Mouse (Mus musculus): ENCODE data around the gene Gm10638. TPM values are rescaled to one million over a fixed set of nuclear protein-coding genes. Genes with fewer than 3 reads are reported as not detected.

The Gm10638 gene
- polyA plus RNA-seq, 1 experiment, result 1.8 TPM

DNA sequence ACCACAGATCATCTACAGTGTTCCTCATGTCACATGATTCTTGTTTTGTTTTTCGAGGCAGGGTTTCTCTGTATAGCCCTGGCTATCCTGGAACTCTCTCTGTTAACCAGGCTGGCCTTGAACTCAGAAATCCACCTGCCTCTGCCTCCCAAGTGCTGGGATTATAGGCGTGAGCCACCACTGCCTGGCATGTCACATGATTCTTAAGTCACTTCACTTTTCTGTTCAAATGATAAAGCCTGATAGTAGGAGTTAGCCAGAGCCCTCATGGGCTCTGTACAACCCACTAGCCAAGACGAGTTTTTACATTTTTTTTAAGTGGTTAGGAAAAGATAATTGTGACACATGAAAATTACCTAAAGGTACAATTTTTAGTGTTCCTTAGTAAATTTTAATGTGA lies 13.2 kb downstream of the Gm10638 start:
- H3K27me3 ChIP-seq (ENCODE audit: control insufficient read depth, insufficient read depth, low read length), result no peaks in the 10 kb centered on the region
- no peak overlapping the region for H3K4me3 ChIP-seq (replicated peaks; ENCODE audit: insufficient read depth, low read depth, low read length)
- H3K27ac ChIP-seq (ENCODE audit: insufficient read depth, low read length), result no peak overlapping the region
- no peak for DNase-seq
- no peak for TF ChIP-seq CTCF (IDR thresholded peaks at IDR 0.05; ENCODE audit: borderline replicate concordance, insufficient read depth, low read depth, low read length)
- TF ChIP-seq POLR2A (IDR thresholded peaks at IDR 0.05; ENCODE audit: borderline replicate concordance, insufficient read depth, low read length), result no peak
- WGBS, result 91% methylated on average over 3 of the region's 3 CpGs
- H3K4me1 ChIP-seq (ENCODE audit: control insufficient read depth, insufficient read depth, low read length), result peaks cover 3% of the 10 kb centered on the region; the same call in 1 of the 2 replicates

GRCm38 (mm10) chr8:86759090-86759491 lies 13.6 kb downstream of the Gm10638 start:
- Histone ChIP-seq H3K4me1 (ENCODE audit: control insufficient read depth, insufficient read depth, low read length) (peaks cover 3% of the 10 kb centered on the region; the same call in 1 of the 2 replicates), H3K27me3 (ENCODE audit: control insufficient read depth, insufficient read depth, low read length) (no peaks in the 10 kb centered on the region), H3K27ac (ENCODE audit: insufficient read depth, low read length) (no peak overlapping the region), H3K4me3 (replicated peaks; ENCODE audit: insufficient read depth, low read depth, low read length) (no peak overlapping the region)
- WGBS, result 69% methylated on average over 4 of the region's 4 CpGs
- no peak for DNase-seq
- no peak for TF ChIP-seq CTCF (IDR thresholded peaks at IDR 0.05; ENCODE audit: borderline replicate concordance, insufficient read depth, low read depth, low read length)
- TF ChIP-seq POLR2A (IDR thresholded peaks at IDR 0.05; ENCODE audit: borderline replicate concordance, insufficient read depth, low read length), result no peak

- TF ChIP-seq POLR2A (IDR thresholded peaks at IDR 0.05; ENCODE audit: borderline replicate concordance, insufficient read depth, low read length) (no peak), CTCF (IDR thresholded peaks at IDR 0.05; ENCODE audit: borderline replicate concordance, insufficient read depth, low read depth, low read length) (no peak)
- WGBS, result 62% methylated on average over 6 of the region's 6 CpGs
- Histone ChIP-seq H3K4me1 (ENCODE audit: control insufficient read depth, insufficient read depth, low read length) (peaks cover 3% of the 10 kb centered on the region; the same call in 1 of the 2 replicates), H3K27ac (ENCODE audit: insufficient read depth, low read length) (no peak overlapping the region), H3K27me3 (ENCODE audit: control insufficient read depth, insufficient read depth, low read length) (no peaks in the 10 kb centered on the region), H3K4me3 (replicated peaks; ENCODE audit: insufficient read depth, low read depth, low read length) (no peak overlapping the region)
- DNase-seq, result no peak
Measured at GRCm38 (mm10) chr8:86760746-86761145, 15.2 kb downstream of the Gm10638 start.

DNA sequence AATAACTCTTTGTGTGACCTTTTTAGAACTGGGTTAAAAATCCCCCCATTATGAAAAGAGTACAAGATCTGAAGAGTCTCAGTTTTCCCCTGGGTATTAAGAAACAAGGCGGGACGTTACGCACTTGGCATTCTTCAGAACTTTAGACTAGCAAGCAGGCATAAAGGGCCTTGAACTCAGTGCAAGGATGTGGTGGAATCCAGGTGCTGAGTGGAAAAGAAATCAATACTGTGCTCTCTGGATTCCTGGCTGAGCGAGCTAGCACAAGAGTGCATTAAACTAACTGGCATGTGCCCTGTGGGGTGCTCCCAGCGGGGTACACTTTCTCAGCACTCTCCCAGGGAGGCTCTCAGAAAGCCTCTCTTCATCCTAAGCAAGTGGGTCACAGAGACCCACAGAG lies 17.3 kb downstream of the Gm10638 start:
- Histone ChIP-seq H3K27ac (ENCODE audit: insufficient read depth, low read length) (no peak overlapping the region), H3K27me3 (ENCODE audit: control insufficient read depth, insufficient read depth, low read length) (no peaks in the 10 kb centered on the region), H3K4me1 (ENCODE audit: control insufficient read depth, insufficient read depth, low read length) (no peaks in the 10 kb centered on the region), H3K4me3 (replicated peaks; ENCODE audit: insufficient read depth, low read depth, low read length) (no peak overlapping the region)
- TF ChIP-seq CTCF (IDR thresholded peaks at IDR 0.05; ENCODE audit: borderline replicate concordance, insufficient read depth, low read depth, low read length) (no peak), POLR2A (IDR thresholded peaks at IDR 0.05; ENCODE audit: borderline replicate concordance, insufficient read depth, low read length) (no peak)
- 58% methylated on average over 5 of the region's 5 CpGs for WGBS
- no peak for DNase-seq

GRCm38 (mm10) chr8:86765155-86765554 lies 19.7 kb downstream of the Gm10638 start:
- Histone ChIP-seq H3K4me1 (ENCODE audit: control insufficient read depth, insufficient read depth, low read length) (no peaks in the 10 kb centered on the region), H3K27ac (ENCODE audit: insufficient read depth, low read length) (no peak overlapping the region), H3K4me3 (replicated peaks; ENCODE audit: insufficient read depth, low read depth, low read length) (no peak overlapping the region), H3K27me3 (ENCODE audit: control insufficient read depth, insufficient read depth, low read length) (no peaks in the 10 kb centered on the region)
- WGBS, result 86% methylated on average over 10 of the region's 10 CpGs
- no peak for TF ChIP-seq POLR2A (IDR thresholded peaks at IDR 0.05; ENCODE audit: borderline replicate concordance, insufficient read depth, low read length)
- no peak for TF ChIP-seq CTCF (IDR thresholded peaks at IDR 0.05; ENCODE audit: borderline replicate concordance, insufficient read depth, low read depth, low read length)
- no peak for DNase-seq

GRCm38 (mm10) chr8:86765669-86766068 lies 20.2 kb downstream of the Gm10638 start:
- DNase-seq, result no peak
- Histone ChIP-seq H3K4me3 (replicated peaks; ENCODE audit: insufficient read depth, low read depth, low read length) (no peak overlapping the region), H3K27me3 (ENCODE audit: control insufficient read depth, insufficient read depth, low read length) (no peaks in the 10 kb centered on the region), H3K27ac (ENCODE audit: insufficient read depth, low read length) (no peak overlapping the region), H3K4me1 (ENCODE audit: control insufficient read depth, insufficient read depth, low read length) (no peaks in the 10 kb centered on the region)
- TF ChIP-seq POLR2A (IDR thresholded peaks at IDR 0.05; ENCODE audit: borderline replicate concordance, insufficient read depth, low read length) (no peak), CTCF (IDR thresholded peaks at IDR 0.05; ENCODE audit: borderline replicate concordance, insufficient read depth, low read depth, low read length) (no peak)
- 86% methylated on average over 8 of the region's 8 CpGs for WGBS

DNA sequence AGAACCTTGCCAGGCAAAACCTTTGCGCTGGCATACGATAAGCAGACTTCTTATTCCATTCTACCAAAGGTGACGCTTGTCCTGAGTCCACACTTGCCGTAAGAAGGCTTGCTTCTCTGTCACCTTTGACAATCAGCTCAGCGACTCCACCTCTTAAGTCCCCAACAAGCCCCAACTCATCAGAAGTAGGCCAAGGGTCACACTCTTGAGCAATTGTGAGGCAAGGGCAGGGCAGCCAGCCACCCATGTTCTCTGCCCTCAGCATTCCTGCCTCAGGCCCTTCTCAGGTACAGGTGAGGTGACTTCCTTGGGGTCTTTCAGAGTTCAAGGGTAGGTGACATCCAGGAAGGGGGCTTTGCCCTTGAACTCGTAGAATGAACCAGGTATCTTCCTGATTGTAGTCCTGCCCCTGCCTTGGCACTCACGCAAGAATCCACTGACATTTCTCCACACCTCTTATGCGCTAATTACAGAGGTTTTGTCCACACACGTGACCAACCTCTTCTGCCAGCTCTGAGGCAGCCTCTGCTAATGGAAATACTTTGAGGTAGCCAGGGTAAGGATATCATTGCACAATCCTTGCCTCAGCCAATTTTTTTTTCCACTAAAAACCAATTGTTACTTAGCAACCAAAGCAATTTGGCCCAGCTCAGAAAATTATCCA lies 21.2 kb downstream of the Gm10638 start:
- Histone ChIP-seq H3K4me1 (ENCODE audit: control insufficient read depth, insufficient read depth, low read length) (no peaks in the 10 kb centered on the region), H3K27me3 (ENCODE audit: control insufficient read depth, insufficient read depth, low read length) (no peaks in the 10 kb centered on the region), H3K27ac (ENCODE audit: insufficient read depth, low read length) (no peak overlapping the region), H3K4me3 (replicated peaks; ENCODE audit: insufficient read depth, low read depth, low read length) (no peak overlapping the region)
- no peak for DNase-seq
- TF ChIP-seq POLR2A (IDR thresholded peaks at IDR 0.05; ENCODE audit: borderline replicate concordance, insufficient read depth, low read length) (no peak), CTCF (IDR thresholded peaks at IDR 0.05; ENCODE audit: borderline replicate concordance, insufficient read depth, low read depth, low read length) (no peak)
- 86% methylated on average over 9 of the region's 9 CpGs for WGBS

- no peak overlapping the region; the same call in 1 of the 2 replicates for H3K27ac ChIP-seq (ENCODE audit: insufficient read depth, low read length)
- 52% methylated on average over 5 of the region's 5 CpGs for WGBS
Measured at GRCm38 (mm10) chr8:86768499-86768898, 23.0 kb downstream of the Gm10638 start.

More at GRCm38 (mm10) chr8:86768499-86768898, 23.0 kb downstream of the Gm10638 start:
- DNase-seq, result peak in 1 of 2 experiments; percentile 28
- Histone ChIP-seq H3K4me1 (ENCODE audit: control insufficient read depth, insufficient read depth, low read length) (no peaks in the 10 kb centered on the region), H3K4me3 (replicated peaks; ENCODE audit: insufficient read depth, low read depth, low read length) (no peak overlapping the region), H3K27me3 (ENCODE audit: control insufficient read depth, insufficient read depth, low read length) (no peaks in the 10 kb centered on the region)
- TF ChIP-seq CTCF (IDR thresholded peaks at IDR 0.05; ENCODE audit: borderline replicate concordance, insufficient read depth, low read depth, low read length) (no peak), POLR2A (IDR thresholded peaks at IDR 0.05; ENCODE audit: borderline replicate concordance, insufficient read depth, low read length) (no peak)
